Mouse (Mus musculus): ENCODE results near the gene Zfhx2.

DNA sequence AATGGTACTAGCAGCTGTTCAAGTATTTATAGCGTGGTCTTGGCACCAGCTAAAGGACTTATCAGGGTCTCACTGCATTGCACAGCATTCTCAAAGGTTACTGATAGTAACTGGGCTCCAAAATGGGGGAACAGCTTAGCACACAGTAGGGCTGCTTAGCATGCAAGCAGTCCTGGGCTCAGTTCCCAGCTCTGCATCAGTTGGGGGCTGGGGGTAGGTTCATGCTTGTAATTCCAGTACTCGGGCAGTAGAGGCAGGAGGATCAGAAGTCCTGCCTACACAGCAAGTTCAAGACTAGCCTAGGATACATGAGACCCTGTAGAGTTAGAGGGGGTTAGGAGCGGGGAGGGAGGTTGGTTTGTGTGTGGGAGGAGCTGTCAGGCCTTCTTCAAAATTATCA is 15.2 kb downstream of the Zfhx2 start:
- TF ChIP-seq CTCF (IDR thresholded peaks at IDR 0.05; ENCODE audit: borderline replicate concordance, extremely low read depth, insufficient read depth, insufficient read length): no peak
- no peak for TF ChIP-seq POLR2A (IDR thresholded peaks at IDR 0.05; ENCODE audit: borderline replicate concordance, extremely low read depth, insufficient read depth, insufficient read length, poor library complexity, severe bottlenecking)
